Mouse (Mus musculus): ENCODE results near the gene Svs2. TPM values are rescaled to one million over a fixed set of nuclear protein-coding genes. Genes with fewer than 3 reads are reported as not detected.

Gene Svs2
- polyA plus RNA-seq, 1 experiment from 2014 or later: not detected

GRCm38 (mm10) chr2:164199626-164200327 is 38.5 kb downstream of the Svs2 start, which contains the start of gene Wfdc15a:
Wfdc15a (minus strand) TSS chr2:164200130.
- Histone ChIP-seq H3K4me3 (replicated peaks) (no peak within 1 kb of the TSS), H3K27ac (replicated peaks) (no peak within 1 kb of the TSS), H3K9me3 (replicated peaks) (no peaks in the 10 kb centered on the region), H3K4me1 (no peaks in the 10 kb centered on the region), H3K9ac (no peak within 1 kb of the TSS), H3K27me3 (no peaks in the 10 kb centered on the region), H3K4me2 (replicated peaks) (no peak within 1 kb of the TSS), H3K36me3 (no peaks in the 10 kb centered on the region)
- ATAC-seq (ENCODE audit: insufficient number of reproducible peaks, low FRiP score, low TSS enrichment, low read depth): no peak
- 72% methylated on average over 20 of the region's 20 CpGs for WGBS

DNA sequence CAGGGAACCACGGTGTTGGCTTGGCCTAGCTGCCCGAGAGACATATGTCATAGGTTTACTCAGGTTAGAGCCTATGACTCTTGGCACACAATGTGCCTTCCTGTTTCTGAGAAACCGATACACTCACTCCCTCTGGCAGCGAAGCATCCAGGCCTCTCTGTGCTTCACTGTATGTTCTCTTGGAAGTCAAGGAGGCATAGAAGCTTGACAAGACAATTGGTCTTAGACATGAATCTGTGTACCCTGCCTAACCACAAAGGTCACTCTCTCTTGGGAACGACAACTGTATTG is 41.6 kb downstream of the Svs2 start:
- Histone ChIP-seq H3K27ac (replicated peaks) (no peak overlapping the region), H3K9me3 (replicated peaks) (no peaks in the 10 kb centered on the region), H3K36me3 (no peaks in the 10 kb centered on the region), H3K9ac (no peak overlapping the region), H3K4me1 (no peaks in the 10 kb centered on the region), H3K4me3 (replicated peaks) (no peak overlapping the region), H3K27me3 (no peaks in the 10 kb centered on the region), H3K4me2 (replicated peaks) (no peak overlapping the region)
- ATAC-seq (ENCODE audit: insufficient number of reproducible peaks, low FRiP score, low TSS enrichment, low read depth): no peak
- WGBS: 76% methylated on average over 5 of the region's 5 CpGs

GRCm38 (mm10) chr2:164195971-164196699 is 42.1 kb downstream of the Svs2 start:
- H3K4me3 ChIP-seq (replicated peaks): no peak overlapping the region
- ATAC-seq (ENCODE audit: insufficient number of reproducible peaks, low FRiP score, low TSS enrichment, low read depth): no peak
- no peak overlapping the region for H3K4me2 ChIP-seq (replicated peaks)
- no peaks in the 10 kb centered on the region for H3K36me3 ChIP-seq
- no peaks in the 10 kb centered on the region for H3K27me3 ChIP-seq
- H3K27ac ChIP-seq (replicated peaks): no peak overlapping the region
- H3K4me1 ChIP-seq: no peaks in the 10 kb centered on the region
- no peak overlapping the region for H3K9ac ChIP-seq
- whole genome bisulfite sequencing: 84% methylated on average over 5 of the region's 5 CpGs
- H3K9me3 ChIP-seq (replicated peaks): no peaks in the 10 kb centered on the region

DNA sequence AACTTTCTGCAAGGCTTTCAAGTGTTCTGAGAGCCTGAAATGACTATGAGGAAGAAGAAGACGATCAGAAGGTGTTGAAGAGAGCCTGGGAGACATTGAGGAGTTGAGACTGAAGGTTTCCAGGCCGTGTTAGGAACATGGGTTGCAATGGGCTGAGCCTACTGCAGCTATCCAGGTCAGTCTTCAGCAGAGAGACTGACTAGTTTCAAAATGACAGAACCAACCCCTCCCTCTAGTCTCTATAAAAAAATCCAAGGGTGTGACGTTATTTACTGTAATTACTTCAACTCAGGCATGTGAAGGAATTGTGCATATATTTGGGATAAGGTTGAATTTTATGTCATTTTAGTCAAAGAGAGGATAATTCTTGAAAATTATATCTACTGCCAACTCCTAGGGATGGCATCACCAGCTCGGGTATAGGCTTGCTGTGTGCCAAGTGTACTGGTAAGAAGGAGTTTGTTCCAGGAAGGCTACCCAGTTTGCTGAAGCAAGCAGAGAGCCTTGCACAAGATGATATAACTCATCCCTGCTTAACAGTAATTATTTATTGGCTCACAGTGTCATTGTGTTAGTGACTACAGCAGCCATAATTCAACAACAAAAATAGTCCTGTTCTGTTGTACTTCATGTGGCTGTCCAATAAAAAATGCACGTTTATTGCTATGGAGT is 43.2 kb downstream of the Svs2 start:
- Histone ChIP-seq H3K27me3 (no peaks in the 10 kb centered on the region), H3K4me1 (no peaks in the 10 kb centered on the region), H3K9me3 (replicated peaks) (no peaks in the 10 kb centered on the region), H3K4me3 (replicated peaks) (no peak overlapping the region), H3K9ac (no peak overlapping the region), H3K36me3 (no peaks in the 10 kb centered on the region), H3K4me2 (replicated peaks) (no peak overlapping the region), H3K27ac (replicated peaks) (no peak overlapping the region)
- no peak for ATAC-seq (ENCODE audit: insufficient number of reproducible peaks, low FRiP score, low TSS enrichment, low read depth)
- WGBS: 77% methylated on average over 5 of the region's 5 CpGs

DNA sequence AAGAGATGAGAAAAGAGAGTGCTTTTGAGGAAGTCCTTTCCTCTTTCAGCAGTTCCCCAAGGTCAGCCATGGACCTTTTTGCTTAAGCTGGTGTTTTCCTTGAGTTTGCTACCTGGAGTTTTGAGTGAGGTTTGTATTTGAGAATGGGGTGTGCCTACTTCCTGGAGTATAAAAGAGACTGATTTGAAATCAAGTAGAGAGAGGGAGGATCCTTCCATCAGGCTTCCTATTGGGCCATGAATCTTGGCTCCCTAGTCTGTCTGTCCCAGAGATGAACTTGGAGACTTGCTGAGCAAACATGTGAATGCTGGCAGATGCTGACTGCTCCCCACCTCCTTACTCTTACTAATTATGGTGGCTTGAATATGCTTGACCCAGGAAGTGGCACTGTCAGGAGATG is 46.0 kb downstream of the Svs2 start:
- no peak for ATAC-seq (ENCODE audit: insufficient number of reproducible peaks, low FRiP score, low TSS enrichment, low read depth)
- H3K27ac ChIP-seq (replicated peaks): no peak overlapping the region
- H3K9me3 ChIP-seq (replicated peaks): no peaks in the 10 kb centered on the region
- H3K4me1 ChIP-seq: no peaks in the 10 kb centered on the region
- no peak overlapping the region for H3K9ac ChIP-seq
- H3K36me3 ChIP-seq: no peaks in the 10 kb centered on the region
- no peak overlapping the region for H3K4me2 ChIP-seq (replicated peaks)
- no peaks in the 10 kb centered on the region for H3K27me3 ChIP-seq
- H3K4me3 ChIP-seq (replicated peaks): no peak overlapping the region

DNA sequence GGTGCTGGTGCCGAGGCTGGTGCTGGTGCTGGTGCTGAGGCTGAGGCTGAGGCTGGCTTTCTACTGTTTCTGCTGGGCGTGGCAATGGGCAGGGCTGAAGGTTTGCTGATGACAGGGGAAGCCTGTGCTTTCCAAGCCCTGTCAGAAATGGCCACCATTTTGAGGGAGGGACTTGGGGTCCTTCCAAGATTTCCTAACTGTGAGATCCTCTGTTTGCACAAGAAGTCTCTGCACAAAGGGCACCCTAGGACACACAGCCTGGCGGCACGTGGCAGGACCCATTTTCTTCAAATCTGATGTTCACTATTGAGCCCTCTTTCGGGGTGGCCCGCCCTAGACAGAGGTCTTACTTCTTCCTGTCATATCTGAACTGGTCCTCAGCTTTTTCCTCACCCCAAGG is 47.7 kb downstream of the Svs2 start, which contains the start of gene Wfdc12:
Gene Wfdc12 (minus strand): TSS at position 33 of the 400 bp plus-strand sequence.
- Histone ChIP-seq H3K4me3 (replicated peaks) (no peak within 1 kb of the TSS), H3K27ac (replicated peaks) (no peak within 1 kb of the TSS), H3K4me1 (no peaks in the 10 kb centered on the region), H3K27me3 (no peaks in the 10 kb centered on the region), H3K4me2 (replicated peaks) (no peak within 1 kb of the TSS), H3K36me3 (no peaks in the 10 kb centered on the region), H3K9me3 (replicated peaks) (no peaks in the 10 kb centered on the region), H3K9ac (no peak within 1 kb of the TSS)
- no peak for ATAC-seq (ENCODE audit: insufficient number of reproducible peaks, low FRiP score, low TSS enrichment, low read depth)
- WGBS: 84% methylated on average over 6 of the region's 6 CpGs

GRCm38 (mm10) chr2:164188722-164189121 is 49.5 kb downstream of the Svs2 start:
- Histone ChIP-seq H3K4me1 (peaks cover 7% of the 10 kb centered on the region; the same call in 1 of the 2 replicates), H3K9ac (no peak overlapping the region), H3K9me3 (replicated peaks) (no peaks in the 10 kb centered on the region), H3K27ac (replicated peaks) (no peak overlapping the region), H3K4me2 (replicated peaks) (no peak overlapping the region), H3K36me3 (no peaks in the 10 kb centered on the region), H3K4me3 (replicated peaks) (no peak overlapping the region), H3K27me3 (no peaks in the 10 kb centered on the region)
- no peak for ATAC-seq (ENCODE audit: insufficient number of reproducible peaks, low FRiP score, low TSS enrichment, low read depth)
- WGBS: 30% methylated on average over 5 of the region's 5 CpGs

Other genes with a start within 250 kb of the Svs2 start
- 291 and 294 TPM in 2 replicates for gene Ywhab, start 243.5 kb downstream of the Svs2 start, polyA plus RNA-seq (2015; fragmentation: Nextera tagmentation; extraction: Ambion mirVana)
- 2.0 and 2.1 TPM in 2 replicates for gene Pabpc1l, start 213.0 kb downstream of the Svs2 start, polyA plus RNA-seq (2015; fragmentation: Nextera tagmentation; extraction: Ambion mirVana)
- gene Stk4, start 168.1 kb downstream of the Svs2 start, polyA plus RNA-seq (2015; fragmentation: Nextera tagmentation; extraction: Ambion mirVana): 18.2 and 18.7 TPM in 2 replicates
- 59.1 and 66.0 TPM in 2 replicates for gene Tomm34, start 167.3 kb downstream of the Svs2 start, polyA plus RNA-seq (2015; fragmentation: Nextera tagmentation; extraction: Ambion mirVana)
- 0.49 and 0.96 TPM in 2 replicates for gene Kcns1, start 67.4 kb downstream of the Svs2 start, polyA plus RNA-seq (2015; fragmentation: Nextera tagmentation; extraction: Ambion mirVana)
- gene Wfdc5, start 55.7 kb downstream of the Svs2 start, polyA plus RNA-seq (2015; fragmentation: Nextera tagmentation; extraction: Ambion mirVana): 6.1 and 6.6 TPM in 2 replicates
- 0.22 TPM in 1 of 2 replicates, not detected in the other for gene Wfdc12, start 47.9 kb downstream of the Svs2 start, polyA plus RNA-seq (2015; fragmentation: Nextera tagmentation; extraction: Ambion mirVana)
- not detected in 2 replicates for gene Wfdc15a, start 38.3 kb downstream of the Svs2 start, polyA plus RNA-seq (2015; fragmentation: Nextera tagmentation; extraction: Ambion mirVana)
- gene Wfdc15b, start 16.8 kb downstream of the Svs2 start, polyA plus RNA-seq (2015; fragmentation: Nextera tagmentation; extraction: Ambion mirVana): not detected in 2 replicates
- not detected in 2 replicates for gene Svs3b, start 18.2 kb upstream of the Svs2 start, polyA plus RNA-seq (2015; fragmentation: Nextera tagmentation; extraction: Ambion mirVana)
- gene Svs4, start 40.0 kb upstream of the Svs2 start, polyA plus RNA-seq (2015; fragmentation: Nextera tagmentation; extraction: Ambion mirVana): not detected in 2 replicates
- not detected in 2 replicates for gene Svs3a, start 50.8 kb upstream of the Svs2 start, polyA plus RNA-seq (2015; fragmentation: Nextera tagmentation; extraction: Ambion mirVana)
- gene Svs6, start 78.3 kb upstream of the Svs2 start, polyA plus RNA-seq (2015; fragmentation: Nextera tagmentation; extraction: Ambion mirVana): not detected in 2 replicates
- not detected in 2 replicates for gene Svs5, start 94.3 kb upstream of the Svs2 start, polyA plus RNA-seq (2015; fragmentation: Nextera tagmentation; extraction: Ambion mirVana)
- gene Slpi, start 150.6 kb upstream of the Svs2 start, polyA plus RNA-seq (2015; fragmentation: Nextera tagmentation; extraction: Ambion mirVana): 9.9 and 14.5 TPM in 2 replicates
- gene Rbpjl, start 164.7 kb upstream of the Svs2 start, polyA plus RNA-seq (2015; fragmentation: Nextera tagmentation; extraction: Ambion mirVana): 0.50 and 0.98 TPM in 2 replicates
- gene Matn4, start 166.7 kb upstream of the Svs2 start, polyA plus RNA-seq (2015; fragmentation: Nextera tagmentation; extraction: Ambion mirVana): 33.4 and 58.2 TPM in 2 replicates
- 113 and 114 TPM in 2 replicates for gene Sdc4, start 205.4 kb upstream of the Svs2 start, polyA plus RNA-seq (2015; fragmentation: Nextera tagmentation; extraction: Ambion mirVana)
- 66.3 and 67.8 TPM in 2 replicates for gene Sys1, start 218.5 kb upstream of the Svs2 start, polyA plus RNA-seq (2015; fragmentation: Nextera tagmentation; extraction: Ambion mirVana)
- 12.2 and 12.5 TPM in 2 replicates for gene Gm20458, start 222.5 kb upstream of the Svs2 start, polyA plus RNA-seq (2015; fragmentation: Nextera tagmentation; extraction: Ambion mirVana)
- not detected in 2 replicates for gene Trp53tg5, start 235.3 kb upstream of the Svs2 start, polyA plus RNA-seq (2015; fragmentation: Nextera tagmentation; extraction: Ambion mirVana)
- 8.4 and 10.3 TPM in 2 replicates for gene Dbndd2, start 247.6 kb upstream of the Svs2 start, polyA plus RNA-seq (2015; fragmentation: Nextera tagmentation; extraction: Ambion mirVana)